Mouse (Mus musculus) midbrain, embryonic 14.5 days (tissue): ENCODE measurements around the gene Mkrn2os. TPM values are rescaled to one million over a fixed set of nuclear protein-coding genes. Genes with fewer than 3 reads are reported as not detected.

Source experiments
- ATAC-seq: fragments of 200-750 bp; cut with Nextera tagmentation; 2 replicates; pipeline ENCODE4 v1.8.0; 2017; ENCODE audit warnings: moderate number of reproducible peaks, moderate library complexity; ENCODE audit not compliant: low FRiP score, low TSS enrichment
- DNase-seq: peaks from one replicate; pipeline ENCODE4 v3.0.0-alpha.2; 2015
- H3K27ac ChIP-seq: fragments of 300-500 bp; sonication (generic); replicated peaks from 2 replicates; pipeline ENCODE4 v1.5.1; 2014; ENCODE audit warnings: mild to moderate bottlenecking, low read depth, low read length, moderate library complexity
- H3K27me3 ChIP-seq: fragments of 300-500 bp; sonication (generic); 2 replicates; pipeline ENCODE4 v1.6.1; 2014; ENCODE audit warnings: low read length, control low read depth, mixed read lengths; ENCODE audit not compliant: control insufficient read depth, insufficient read depth
- H3K36me3 ChIP-seq: fragments of 300-500 bp; sonication (generic); 2 replicates; pipeline ENCODE4 v1.6.1; 2014; ENCODE audit warnings: low read length, control low read depth; ENCODE audit not compliant: control insufficient read depth, insufficient read depth
- H3K4me1 ChIP-seq: fragments of 300-500 bp; sonication (generic); 2 replicates; pipeline ENCODE4 v1.6.1; 2014; ENCODE audit warnings: mild to moderate bottlenecking, antibody characterized with exemption, low read length, control low read depth; ENCODE audit not compliant: control insufficient read depth, insufficient read depth
- H3K4me2 ChIP-seq: fragments of 300-500 bp; sonication (generic); 2 replicates; pipeline ENCODE4 v1.6.1; 2014; ENCODE audit warnings: mild to moderate bottlenecking, low read length, moderate library complexity
- H3K4me3 ChIP-seq: fragments of 300-500 bp; sonication (generic); replicated peaks from 2 replicates; pipeline ENCODE4 v1.5.1; 2014; ENCODE audit warnings: low read depth, low read length
- H3K9ac ChIP-seq: fragments of 300-500 bp; sonication (generic); replicated peaks from 2 replicates; pipeline ENCODE4 v1.6.1; 2014; ENCODE audit warnings: mild to moderate bottlenecking, low read length, moderate library complexity
- H3K9me3 ChIP-seq: fragments of 300-500 bp; sonication (generic); 2 replicates; pipeline ENCODE4 v1.6.1; 2016; ENCODE audit warnings: low read length, control low read depth, mixed read lengths; ENCODE audit not compliant: control insufficient read depth
- WGBS: fragments of 180-500 bp; shearing (Covaris S2); extraction: QIAGEN DNeasy Blood & Tissue Kit; methylation state at CpG from one replicate; pipeline ENCODE4 v1.1.7; 2014; 5-methylcytosine and 5-hydroxymethylcytosine counted together
- polyA plus RNA-seq: library from polyadenylated mRNA; unstranded; fragments of >200 nt; fragmentation: Nextera tagmentation; extraction: Ambion mirVana; gene quantifications from 2 replicates; pipeline ENCODE4 v1.2.1, GENCODE M21; 2014

Mkrn2os gene
- polyA plus RNA-seq, 1 experiment from 2014 or later: 0.20 TPM

DNA sequence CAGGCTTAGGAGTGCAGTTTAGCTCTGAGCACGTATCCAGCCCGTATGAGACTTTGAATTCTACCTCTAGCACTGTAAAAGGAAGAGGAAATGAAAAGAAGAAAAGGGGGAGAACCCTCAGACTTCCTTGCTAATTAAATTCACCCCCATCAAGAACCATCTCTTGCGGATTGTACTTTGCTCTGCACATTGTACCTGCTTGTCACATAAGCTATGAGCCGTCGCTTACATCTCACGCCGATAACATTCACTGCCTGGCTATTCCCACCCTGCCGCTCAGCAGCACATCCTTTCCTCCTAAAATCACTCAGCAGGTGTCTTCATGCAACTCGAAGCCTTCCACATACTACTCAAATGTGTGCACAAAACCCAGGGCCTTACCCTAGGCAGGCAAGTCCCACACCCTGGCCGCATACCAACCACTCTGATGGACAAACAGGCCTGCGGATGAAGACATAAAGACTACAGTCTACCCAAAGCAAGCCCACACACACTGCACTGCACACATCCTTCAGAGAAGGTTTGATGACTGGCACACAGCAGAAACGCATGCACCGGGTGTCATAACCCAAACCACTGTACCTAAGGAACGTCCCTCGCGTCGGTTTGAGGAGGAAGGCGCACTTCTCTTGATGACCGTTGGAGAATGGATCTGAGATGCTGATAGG, 550 bp downstream of the Mkrn2os start:
- Histone ChIP-seq H3K9me3 (no peaks in the 10 kb centered on the region), H3K4me3 (no peak overlapping the region), H3K27ac (no peak overlapping the region), H3K36me3 (no peaks in the 10 kb centered on the region), H3K27me3 (no peaks in the 10 kb centered on the region), H3K4me2 (no peak overlapping the region), H3K9ac (no peak overlapping the region), H3K4me1 (no peaks in the 10 kb centered on the region)
- ATAC-seq: no peak
- WGBS: 87% methylated on average over 19 of the region's 19 CpGs
- DNase-seq: no peak

- no peak for DNase-seq
- no peak for ATAC-seq
- 86% methylated on average over 10 of the region's 10 CpGs for WGBS
- Histone ChIP-seq H3K4me2 (no peak overlapping the region), H3K9ac (no peak overlapping the region), H3K36me3 (0 out of 2 replicates have a peak, but pooled peaks cover under 1% of the 10 kb centered on the region), H3K27me3 (no peaks in the 10 kb centered on the region), H3K4me3 (no peak overlapping the region), H3K27ac (no peak overlapping the region), H3K9me3 (no peaks in the 10 kb centered on the region), H3K4me1 (no peaks in the 10 kb centered on the region)
These were observed 6.1 kb downstream of the Mkrn2os start for GRCm38 (mm10) chr6:115586321-115586720.

- H3K9me3 ChIP-seq: no peaks in the 10 kb centered on the region
- no peak overlapping the region for H3K4me2 ChIP-seq
- WGBS: 84% methylated on average over 3 of the region's 3 CpGs
- ATAC-seq (no peak), DNase-seq (no peak)
- H3K27ac ChIP-seq: no peak overlapping the region
- no peak overlapping the region for H3K9ac ChIP-seq
- peaks cover 13% of the 10 kb centered on the region; the same call in 1 of the 2 replicates for H3K36me3 ChIP-seq
- H3K4me3 ChIP-seq: no peak overlapping the region
- H3K4me1 ChIP-seq: no peaks in the 10 kb centered on the region
- H3K27me3 ChIP-seq: no peaks in the 10 kb centered on the region
These were observed 8.2 kb downstream of the Mkrn2os start for GRCm38 (mm10) chr6:115584176-115584575.

- no peaks in the 10 kb centered on the region for H3K9me3 ChIP-seq
These were observed 8.8 kb downstream of the Mkrn2os start for GRCm38 (mm10) chr6:115583430-115584125.

GRCm38 (mm10) chr6:115582328-115583115, 9.9 kb downstream of the Mkrn2os start:
- ATAC-seq (no peak), DNase-seq (no peak)
- Histone ChIP-seq H3K4me3 (no peak overlapping the region), H3K27ac (no peak overlapping the region), H3K9ac (no peak overlapping the region), H3K36me3 (peaks cover 27% of the 10 kb centered on the region), H3K9me3 (no peaks in the 10 kb centered on the region), H3K4me1 (no peaks in the 10 kb centered on the region), H3K27me3 (no peaks in the 10 kb centered on the region), H3K4me2 (no peak overlapping the region)
- 78% methylated on average over 10 of the region's 10 CpGs for WGBS

More at GRCm38 (mm10) chr6:115583430-115584125, 8.8 kb downstream of the Mkrn2os start:
- 82% methylated on average over 6 of the region's 6 CpGs for WGBS
- Histone ChIP-seq H3K27ac (no peak overlapping the region), H3K36me3 (peaks cover 17% of the 10 kb centered on the region), H3K4me3 (no peak overlapping the region), H3K27me3 (no peaks in the 10 kb centered on the region), H3K9ac (no peak overlapping the region), H3K4me1 (no peaks in the 10 kb centered on the region), H3K4me2 (no peak overlapping the region)
- ATAC-seq (no peak), DNase-seq (no peak)

- Histone ChIP-seq H3K4me1 (no peaks in the 10 kb centered on the region), H3K27me3 (no peaks in the 10 kb centered on the region), H3K27ac (no peak overlapping the region), H3K4me2 (no peak overlapping the region), H3K4me3 (no peak overlapping the region), H3K36me3 (peaks cover 44% of the 10 kb centered on the region), H3K9ac (no peak overlapping the region), H3K9me3 (no peaks in the 10 kb centered on the region)
- ATAC-seq: no peak
- 91% methylated on average over 3 of the region's 3 CpGs for whole genome bisulfite sequencing
- no peak for DNase-seq
These were observed 11.6 kb downstream of the Mkrn2os start for GRCm38 (mm10) chr6:115580810-115581209.

DNA sequence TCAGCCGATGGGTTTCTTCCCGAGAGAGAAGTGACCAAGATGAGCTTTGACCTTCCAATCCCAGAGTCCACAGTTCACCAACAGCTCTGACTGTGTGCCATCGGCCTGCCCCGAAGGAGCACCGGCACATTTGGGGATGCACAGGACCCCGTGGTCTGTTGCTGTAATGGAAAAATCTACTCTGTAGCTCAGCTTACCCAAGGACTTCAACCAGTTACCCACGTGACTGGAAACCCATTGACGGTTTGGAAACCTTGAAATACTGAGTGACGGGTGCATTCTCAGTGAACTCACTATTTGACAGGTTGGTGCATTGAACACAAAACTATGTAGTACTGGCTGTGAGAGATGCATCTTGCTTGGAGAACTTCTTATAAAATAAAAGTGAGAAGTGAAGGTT, 14.4 kb downstream of the Mkrn2os start:
- no peaks in the 10 kb centered on the region for H3K9me3 ChIP-seq
- H3K27me3 ChIP-seq: no peaks in the 10 kb centered on the region
- no peak overlapping the region for H3K9ac ChIP-seq
- ATAC-seq (no peak), DNase-seq (no peak)
- 89% methylated on average over 9 of the region's 9 CpGs for WGBS
- peaks cover 65% of the 10 kb centered on the region for H3K36me3 ChIP-seq
- H3K4me1 ChIP-seq: no peaks in the 10 kb centered on the region
- no peak overlapping the region for H3K4me3 ChIP-seq
- no peak overlapping the region for H3K27ac ChIP-seq
- no peak overlapping the region for H3K4me2 ChIP-seq

- no peaks in the 10 kb centered on the region for H3K27me3 ChIP-seq
- 90% methylated on average over 5 of the region's 5 CpGs for WGBS
- no peak overlapping the region for H3K4me3 ChIP-seq
- peaks cover 67% of the 10 kb centered on the region for H3K36me3 ChIP-seq
- H3K9me3 ChIP-seq: no peaks in the 10 kb centered on the region
- no peak overlapping the region for H3K4me2 ChIP-seq
- ATAC-seq: no peak
- no peak overlapping the region for H3K9ac ChIP-seq
- DNase-seq: no peak
- no peak overlapping the region for H3K27ac ChIP-seq
- H3K4me1 ChIP-seq: no peaks in the 10 kb centered on the region
These were observed 15.0 kb downstream of the Mkrn2os start for GRCm38 (mm10) chr6:115577407-115577806.
